8 mouse cellular contexts compared by ENCODE assay signal in genomic region chr2:147927792-147928670, GRCm38 (mm10).
DNase-seq lines count a peak whose midpoint lies in the region.

No protein-coding gene starts in this region.

- intact Hi-C loops in left cerebral cortex, postnatal 4 days (cut with DNase I): no loop called here

- peak; percentile 5 for DNase-seq in adrenal gland, postnatal 14 days
- no peak for DNase-seq in adrenal gland, postnatal 25 days
- peak; percentile 45 for DNase-seq in brain, adult 2 months (ENCODE audit: low read depth, low spot score)
- DNase-seq in hindlimb bud, embryonic 11.5 days (ENCODE audit: extremely low spot score, low read depth, low spot score): peak; percentile 24
- peak; percentile 74 for DNase-seq in left cerebral cortex, postnatal 4 days
- peak; percentile 5 for DNase-seq in right cerebral cortex, postnatal 25 days
- DNase-seq in urinary bladder, postnatal 14 days (ENCODE audit: low spot score): no peak
- DNase-seq in c-Kit-positive CD71-positive TER-119-positive erythroid progenitor cells, embryonic 14.5 days (ENCODE audit: low spot score): no peak

Comparison
In these comparisons a context has a peak if more than half of its experiments do, and no peak if none do; other contexts are left out.
1. DNase-seq: peak in adrenal gland, postnatal 14 days (single experiment), brain, adult 2 months (single experiment), hindlimb bud, embryonic 11.5 days (single experiment), left cerebral cortex, postnatal 4 days (single experiment) and right cerebral cortex, postnatal 25 days (single experiment); none in adrenal gland, postnatal 25 days (single experiment), urinary bladder, postnatal 14 days (single experiment) and c-Kit-positive CD71-positive TER-119-positive erythroid progenitor cells, embryonic 14.5 days (single experiment).